Mouse (Mus musculus) lung, embryonic 14.5 days (tissue): ENCODE measurements at regions not wholly inside any gene's neighbourhood (a gene's known extent, or its start where the extent isn't known, plus 50 kb on each side); places are given as distances from the start of the nearest gene placed in this dataset.

Source experiments
- ATAC-seq: fragments of 200-750 bp; cut with Nextera tagmentation; 2 replicates; pipeline ENCODE4 v1.8.0; 2017; ENCODE audit warnings: mild to moderate bottlenecking, moderate TSS enrichment, moderate library complexity; ENCODE audit not compliant: insufficient read depth
- DNase-seq: peaks from one replicate; pipeline ENCODE4 v3.0.0-alpha.2; 2015
- H3K27ac ChIP-seq: fragments of 300-500 bp; sonication (generic); 2 replicates; pipeline ENCODE4 v1.5.1; 2014; ENCODE audit warnings: low read depth, mild to moderate bottlenecking, moderate library complexity
- H3K27me3 ChIP-seq: fragments of 300-500 bp; sonication (generic); 2 replicates; pipeline ENCODE4 v1.6.1; 2014; ENCODE audit warnings: low read length, control low read depth; ENCODE audit not compliant: insufficient read depth
- H3K36me3 ChIP-seq: fragments of 300-500 bp; sonication (generic); 2 replicates; pipeline ENCODE4 v1.6.1; 2014; ENCODE audit warnings: control low read depth; ENCODE audit not compliant: insufficient read depth
- H3K4me1 ChIP-seq: fragments of 300-500 bp; sonication (generic); 2 replicates; pipeline ENCODE4 v1.6.1; 2014; ENCODE audit warnings: antibody characterized with exemption, control low read depth; ENCODE audit not compliant: insufficient read depth
- H3K4me2 ChIP-seq: fragments of 300-500 bp; sonication (generic); 2 replicates; pipeline ENCODE4 v1.6.1; 2014; ENCODE audit warnings: mild to moderate bottlenecking
- H3K4me3 ChIP-seq: fragments of 300-500 bp; sonication (generic); 2 replicates; pipeline ENCODE4 v1.5.1; 2014; ENCODE audit warnings: low read depth, low read length
- H3K9ac ChIP-seq: fragments of 300-500 bp; sonication (generic); 2 replicates; pipeline ENCODE4 v1.6.1; 2014
- H3K9me3 ChIP-seq: fragments of 300-500 bp; sonication (generic); 2 replicates; pipeline ENCODE4 v1.6.1; 2016; ENCODE audit warnings: low read depth, low read length, control low read depth
- CTCF ChIP-seq: IDR thresholded peaks from 2 replicates; pipeline ENCODE4 v1.5.1; 2016; ENCODE audit warnings: antibody characterized with exemption, low read depth
- WGBS: fragments of 180-500 bp; shearing (Covaris S2); extraction: QIAGEN DNeasy Blood & Tissue Kit; methylation state at CpG from one replicate; pipeline ENCODE4 v1.1.7; 2014; 5-methylcytosine and 5-hydroxymethylcytosine counted together

GRCm38 (mm10) chr1:55888711-55889366 lies 483.1 kb downstream of the Plcl1 start:
- WGBS = 33% methylated on average over 17 of the region's 17 CpGs

GRCm38 (mm10) chr1:55890511-55891151 lies 484.9 kb downstream of the Plcl1 start:
- no peaks in the 10 kb centered on the region for H3K36me3 ChIP-seq
- WGBS = 49% methylated on average over 15 of the region's 15 CpGs
- H3K27me3 ChIP-seq = 0 out of 2 replicates have a peak, but pooled peaks cover 4% of the 10 kb centered on the region
- ATAC-seq (peak; percentile 59; the same call in 1 of the 2 replicates), DNase-seq (peak; percentile 81)
- TF ChIP-seq CTCF = peak; percentile 74
- H3K9me3 ChIP-seq = no peaks in the 10 kb centered on the region
- no peaks in the 10 kb centered on the region for H3K4me1 ChIP-seq
- H3K4me2 ChIP-seq = no peak overlapping the region
- no peak overlapping the region for H3K4me3 ChIP-seq
- H3K9ac ChIP-seq = no peak overlapping the region
- no peak overlapping the region for H3K27ac ChIP-seq

More at GRCm38 (mm10) chr1:55888711-55889366, 483.1 kb downstream of the Plcl1 start:
- Histone ChIP-seq H3K4me3 (no peak overlapping the region), H3K27me3 (0 out of 2 replicates have a peak, but pooled peaks cover 4% of the 10 kb centered on the region), H3K9me3 (no peaks in the 10 kb centered on the region), H3K4me1 (no peaks in the 10 kb centered on the region), H3K36me3 (no peaks in the 10 kb centered on the region), H3K4me2 (peak overlapping the region; percentile 36), H3K27ac (no peak overlapping the region), H3K9ac (no peak overlapping the region)
- DNase-seq (peak; percentile 28), ATAC-seq (peak; percentile 54; the same call in 1 of the 2 replicates)
- no peak for TF ChIP-seq CTCF

- ATAC-seq (no peak), DNase-seq (no peak)
- 64% methylated on average over 10 of the region's 10 CpGs for WGBS
- Histone ChIP-seq H3K36me3 (no peaks in the 10 kb centered on the region), H3K4me3 (no peak overlapping the region), H3K4me2 (no peak overlapping the region), H3K9ac (no peak overlapping the region), H3K9me3 (no peaks in the 10 kb centered on the region), H3K4me1 (no peaks in the 10 kb centered on the region), H3K27me3 (0 out of 2 replicates have a peak, but pooled peaks cover 4% of the 10 kb centered on the region), H3K27ac (no peak overlapping the region)
- no peak for TF ChIP-seq CTCF
Measured at GRCm38 (mm10) chr1:55891894-55892293, 486.2 kb downstream of the Plcl1 start.

- TF ChIP-seq CTCF = no peak
- Histone ChIP-seq H3K9me3 (no peaks in the 10 kb centered on the region), H3K4me3 (no peak overlapping the region), H3K9ac (no peak overlapping the region), H3K36me3 (no peaks in the 10 kb centered on the region), H3K4me1 (no peaks in the 10 kb centered on the region), H3K4me2 (no peak overlapping the region), H3K27ac (no peak overlapping the region), H3K27me3 (no peaks in the 10 kb centered on the region)
- 50% methylated on average over 2 of the region's 2 CpGs for WGBS
- DNase-seq (no peak), ATAC-seq (no peak)
Measured at GRCm38 (mm10) chr1:55897572-55897971, 491.9 kb downstream of the Plcl1 start.

GRCm38 (mm10) chr1:55898031-55898430 lies 492.3 kb downstream of the Plcl1 start:
- ATAC-seq (no peak), DNase-seq (peak; percentile 49)
- Histone ChIP-seq H3K9ac (no peak overlapping the region), H3K36me3 (no peaks in the 10 kb centered on the region), H3K4me3 (no peak overlapping the region), H3K27me3 (no peaks in the 10 kb centered on the region), H3K9me3 (no peaks in the 10 kb centered on the region), H3K4me2 (no peak overlapping the region), H3K27ac (no peak overlapping the region), H3K4me1 (no peaks in the 10 kb centered on the region)
- 18% methylated on average over 3 of the region's 3 CpGs for WGBS
- no peak for TF ChIP-seq CTCF

- no peak for ATAC-seq
- TF ChIP-seq CTCF = no peak
- Histone ChIP-seq H3K36me3 (no peaks in the 10 kb centered on the region), H3K4me3 (no peak overlapping the region), H3K9ac (no peak overlapping the region), H3K27ac (no peak overlapping the region), H3K4me2 (no peak overlapping the region), H3K9me3 (no peaks in the 10 kb centered on the region), H3K4me1 (no peaks in the 10 kb centered on the region), H3K27me3 (no peaks in the 10 kb centered on the region)
- 74% methylated on average over 3 of the region's 3 CpGs for WGBS
- no peak for DNase-seq
Measured at GRCm38 (mm10) chr1:55900033-55900432, 494.3 kb downstream of the Plcl1 start.

- no peak overlapping the region for H3K4me2 ChIP-seq
- H3K27me3 ChIP-seq = no peaks in the 10 kb centered on the region
- TF ChIP-seq CTCF = no peak
- ATAC-seq (no peak), DNase-seq (no peak)
- H3K4me1 ChIP-seq = no peaks in the 10 kb centered on the region
- no peak overlapping the region for H3K9ac ChIP-seq
- 0 out of 2 replicates have a peak, but pooled peaks cover 3% of the 10 kb centered on the region for H3K9me3 ChIP-seq
- H3K36me3 ChIP-seq = no peaks in the 10 kb centered on the region
- no peak overlapping the region for H3K4me3 ChIP-seq
- 86% methylated on average over 3 of the region's 3 CpGs for WGBS
- no peak overlapping the region for H3K27ac ChIP-seq
Measured at GRCm38 (mm10) chr1:55903177-55903576, 497.5 kb downstream of the Plcl1 start.
